Mouse (Mus musculus) lung, adult 2 months (tissue): Measurements from ENCODE around the gene Ufd1.

ENCODE experiments used
- CTCF ChIP-seq: fragments of 200-500 bp; IDR thresholded peaks from 2 replicates; pipeline ENCODE4 v1.5.1; 2011; ENCODE audit warnings: mild to moderate bottlenecking, low read length, control low read depth; ENCODE audit not compliant: insufficient read depth
- POLR2A ChIP-seq: fragments of 200-500 bp; IDR thresholded peaks from 2 replicates; pipeline ENCODE4 v1.6.1; 2011; ENCODE audit warnings: low read depth, mild to moderate bottlenecking, control low read depth, low read length, borderline replicate concordance; ENCODE audit errors: extremely low read depth

- TF ChIP-seq POLR2A (no peak), CTCF (no peak)
These were observed 24.5 kb downstream of the Ufd1 start for GRCm38 (mm10) chr16:18836073-18836467.
